Mouse (Mus musculus) midbrain, embryonic 16.5 days (tissue): ENCODE data around the gene Aamdc. TPM values are rescaled to one million over a fixed set of nuclear protein-coding genes. Genes with fewer than 3 reads are reported as not detected.
A peak's percentile ranks its signal among the peaks of the same experiment; 100 is the strongest.

Experiments used
- ATAC-seq: fragments of 200-750 bp; cut with Nextera tagmentation; 2 replicates; pipeline ENCODE4 v1.8.0; 2017; ENCODE audit warnings: moderate TSS enrichment
- H3K27ac ChIP-seq: fragments of 300-500 bp; sonication (generic); 2 replicates; pipeline ENCODE4 v1.5.1; 2014; ENCODE audit warnings: mild to moderate bottlenecking, low read length, mixed read lengths
- H3K27me3 ChIP-seq: fragments of 300-500 bp; sonication (generic); 2 replicates; pipeline ENCODE4 v1.6.1; 2014; ENCODE audit warnings: low read depth, low read length, mixed read lengths; ENCODE audit not compliant: control insufficient read depth, insufficient read depth
- H3K36me3 ChIP-seq: fragments of 300-500 bp; sonication (generic); 2 replicates; pipeline ENCODE4 v1.6.1; 2014; ENCODE audit warnings: mild to moderate bottlenecking, low read length, moderate library complexity, mixed read lengths; ENCODE audit not compliant: control insufficient read depth, insufficient read depth
- H3K4me1 ChIP-seq: fragments of 300-500 bp; sonication (generic); 2 replicates; pipeline ENCODE4 v1.6.1; 2014; ENCODE audit warnings: mild to moderate bottlenecking, low read length, mixed read lengths; ENCODE audit not compliant: control insufficient read depth, insufficient read depth
- H3K4me2 ChIP-seq: fragments of 300-500 bp; sonication (generic); 2 replicates; pipeline ENCODE4 v1.6.1; 2014; ENCODE audit warnings: mild to moderate bottlenecking, low read length, mixed read lengths
- H3K4me3 ChIP-seq: fragments of 300-500 bp; sonication (generic); 2 replicates; pipeline ENCODE4 v1.5.1; 2014; ENCODE audit warnings: low read depth, mild to moderate bottlenecking, low read length, moderate library complexity, mixed read lengths
- H3K9ac ChIP-seq: fragments of 300-500 bp; sonication (generic); 2 replicates; pipeline ENCODE4 v1.6.1; 2014; ENCODE audit warnings: low read depth, low read length, mixed read lengths
- H3K9me3 ChIP-seq: fragments of 300-500 bp; sonication (generic); replicated peaks from 2 replicates; pipeline ENCODE4 v1.6.1; 2014; ENCODE audit warnings: mild to moderate bottlenecking, low read length, mixed read lengths; ENCODE audit not compliant: control insufficient read depth, poor library complexity, severe bottlenecking
- WGBS: fragments of 180-500 bp; shearing (Covaris S2); extraction: QIAGEN DNeasy Blood & Tissue Kit; methylation state at CpG from one replicate; pipeline ENCODE4 v1.1.7; 2014; 5-methylcytosine and 5-hydroxymethylcytosine counted together
- polyA plus RNA-seq: library from polyadenylated mRNA; unstranded; fragments of >200 nt; fragmentation: Nextera tagmentation; extraction: Ambion mirVana; gene quantifications from 2 replicates; pipeline ENCODE4 v1.2.1, GENCODE M21; 2015

Aamdc gene
- polyA plus RNA-seq, 1 experiment from 2014 or later = 53.8 TPM

GRCm38 (mm10) chr7:97588506-97588905 is 9.2 kb upstream of the Aamdc start:
- H3K27me3 ChIP-seq = no peaks in the 10 kb centered on the region
- 69% methylated on average over 5 of the region's 5 CpGs for WGBS
- H3K4me3 ChIP-seq = no peak overlapping the region
- H3K36me3 ChIP-seq = no peaks in the 10 kb centered on the region
- no peak for ATAC-seq
- no peak overlapping the region for H3K9ac ChIP-seq
- H3K4me1 ChIP-seq = peaks cover 20% of the 10 kb centered on the region
- no peak overlapping the region for H3K4me2 ChIP-seq
- H3K27ac ChIP-seq = no peak overlapping the region
- no peaks in the 10 kb centered on the region for H3K9me3 ChIP-seq

DNA sequence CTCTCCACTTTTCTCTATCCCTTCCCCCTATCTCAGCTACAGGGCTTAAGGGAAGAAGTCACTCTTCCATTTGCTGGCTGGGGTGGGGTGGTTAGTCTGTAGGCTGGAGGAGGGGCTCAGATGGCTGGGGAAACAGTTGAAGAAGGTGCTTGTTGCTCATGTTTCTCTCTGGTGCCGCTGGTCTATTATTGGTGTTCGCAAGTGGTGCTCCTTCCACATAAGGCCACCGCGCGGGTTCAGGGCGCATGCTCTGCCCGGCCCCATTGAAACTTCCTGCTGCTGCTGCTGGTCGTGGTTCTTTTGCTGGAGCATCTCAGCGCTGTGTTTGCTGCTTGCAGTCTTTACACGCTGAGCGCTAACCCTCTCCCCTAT is 1.5 kb upstream of the Aamdc start:
- peak; percentile 62 for ATAC-seq
- under 1% methylated on average over 11 of the region's 11 CpGs for WGBS
- H3K4me1 ChIP-seq = peaks cover 14% of the 10 kb centered on the region
- no peaks in the 10 kb centered on the region for H3K27me3 ChIP-seq
- H3K4me3 ChIP-seq = peak overlapping the region; percentile 100
- H3K4me2 ChIP-seq = peak overlapping the region; percentile 84
- no peaks in the 10 kb centered on the region for H3K36me3 ChIP-seq
- peak overlapping the region; percentile 100 for H3K9ac ChIP-seq
- H3K27ac ChIP-seq = peak overlapping the region; percentile 99
- no peaks in the 10 kb centered on the region for H3K9me3 ChIP-seq

- ATAC-seq = peak; percentile 47
- peak overlapping the region; percentile 100 for H3K4me3 ChIP-seq
Measured at GRCm38 (mm10) chr7:97579976-97580842, 912 bp upstream of the Aamdc start.

GRCm38 (mm10) chr7:97578361-97579066 is 783 bp downstream of the Aamdc start:
- Histone ChIP-seq H3K9ac (peak overlapping the region; percentile 76), H3K4me3 (peak overlapping the region; percentile 100), H3K9me3 (no peaks in the 10 kb centered on the region), H3K27me3 (no peaks in the 10 kb centered on the region), H3K4me2 (peak overlapping the region; percentile 82), H3K27ac (peak overlapping the region; percentile 99; the same call in 1 of the 2 replicates), H3K4me1 (peaks cover 14% of the 10 kb centered on the region), H3K36me3 (no peaks in the 10 kb centered on the region; the same call in 1 of the 2 replicates)
- 28% methylated on average over 8 of the region's 8 CpGs for WGBS
- peak; percentile 6; the same call in 1 of the 2 replicates for ATAC-seq

More at GRCm38 (mm10) chr7:97579976-97580842, 912 bp upstream of the Aamdc start:
- Histone ChIP-seq H3K4me2 (peak overlapping the region; percentile 84), H3K36me3 (no peaks in the 10 kb centered on the region), H3K27ac (peak overlapping the region; percentile 99), H3K4me1 (peaks cover 14% of the 10 kb centered on the region), H3K9me3 (no peaks in the 10 kb centered on the region), H3K9ac (peak overlapping the region; percentile 100), H3K27me3 (no peaks in the 10 kb centered on the region)
- WGBS = 1% methylated on average over 49 of the region's 65 CpGs

GRCm38 (mm10) chr7:97570389-97570788 is 8.9 kb downstream of the Aamdc start:
- no peak for ATAC-seq
- 97% methylated on average over 1 of the region's 1 CpGs for WGBS
- H3K36me3 ChIP-seq = no peaks in the 10 kb centered on the region; the same call in 1 of the 2 replicates

GRCm38 (mm10) chr7:97569372-97569771 is 9.9 kb downstream of the Aamdc start:
- no peaks in the 10 kb centered on the region for H3K9me3 ChIP-seq
- H3K4me1 ChIP-seq = no peaks in the 10 kb centered on the region
- H3K27me3 ChIP-seq = no peaks in the 10 kb centered on the region
- no peak for ATAC-seq
- 85% methylated on average over 4 of the region's 4 CpGs for WGBS
- no peak overlapping the region for H3K4me3 ChIP-seq
- H3K9ac ChIP-seq = no peak overlapping the region
- H3K36me3 ChIP-seq = no peaks in the 10 kb centered on the region; the same call in 1 of the 2 replicates
- no peak overlapping the region for H3K27ac ChIP-seq
- H3K4me2 ChIP-seq = no peak overlapping the region

More at GRCm38 (mm10) chr7:97570389-97570788, 8.9 kb downstream of the Aamdc start:
- Histone ChIP-seq H3K4me2 (no peak overlapping the region), H3K9me3 (no peaks in the 10 kb centered on the region), H3K9ac (no peak overlapping the region), H3K4me1 (no peaks in the 10 kb centered on the region), H3K4me3 (no peak overlapping the region), H3K27me3 (no peaks in the 10 kb centered on the region), H3K27ac (no peak overlapping the region)

DNA sequence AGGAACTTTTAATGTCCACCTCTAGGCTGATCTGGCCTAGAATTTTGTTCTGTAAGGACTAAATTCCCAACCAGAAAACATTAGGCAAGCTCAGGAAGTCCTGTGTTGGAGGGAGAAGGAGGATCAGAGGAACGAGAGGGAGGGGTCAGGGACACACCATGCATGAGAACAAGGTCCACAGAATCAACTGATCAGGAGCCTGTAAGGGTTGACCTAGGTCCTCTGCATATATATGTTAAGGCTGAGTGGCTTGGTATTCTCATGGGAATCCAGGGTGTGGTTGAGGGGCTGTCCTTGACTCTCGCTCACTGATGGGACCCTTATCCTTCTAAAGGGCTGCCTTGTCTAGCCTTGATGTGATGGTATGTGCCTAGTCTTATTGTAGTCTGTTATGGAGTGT is 15.7 kb downstream of the Aamdc start:
- WGBS = 85% methylated on average over 2 of the region's 2 CpGs

DNA sequence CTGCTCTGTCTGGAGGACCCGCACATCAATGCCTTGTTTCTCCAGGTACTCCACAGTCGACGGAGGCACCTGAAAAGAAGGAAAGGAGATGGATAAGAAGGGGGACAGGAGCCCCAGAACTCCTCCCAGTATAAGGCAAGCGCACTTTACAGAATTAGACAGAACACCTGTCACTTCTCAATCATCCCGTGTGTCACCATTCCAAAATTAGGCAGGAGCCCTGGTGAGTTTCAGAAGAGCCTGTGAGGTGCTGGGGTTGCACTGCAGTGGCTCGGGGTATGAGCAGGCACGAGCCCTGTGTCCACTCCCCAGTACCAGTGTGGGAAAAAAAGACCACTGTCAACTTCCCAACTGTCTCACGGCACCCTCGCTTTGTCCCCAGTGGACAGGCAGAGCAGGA is 28.6 kb downstream of the Aamdc start:
- WGBS = 84% methylated on average over 9 of the region's 9 CpGs
- Histone ChIP-seq H3K9me3 (no peaks in the 10 kb centered on the region), H3K4me1 (no peaks in the 10 kb centered on the region), H3K27ac (no peak overlapping the region), H3K36me3 (no peaks in the 10 kb centered on the region), H3K4me2 (no peak overlapping the region), H3K4me3 (no peak overlapping the region), H3K27me3 (no peaks in the 10 kb centered on the region), H3K9ac (no peak overlapping the region)
- ATAC-seq = no peak

More for the DNA sequence above, 15.7 kb downstream of the Aamdc start:
- Histone ChIP-seq H3K4me2 (no peak overlapping the region), H3K27ac (no peak overlapping the region), H3K9me3 (no peaks in the 10 kb centered on the region), H3K4me3 (no peak overlapping the region), H3K27me3 (no peaks in the 10 kb centered on the region), H3K9ac (no peak overlapping the region), H3K36me3 (no peaks in the 10 kb centered on the region), H3K4me1 (no peaks in the 10 kb centered on the region)
- ATAC-seq = no peak

GRCm38 (mm10) chr7:97549301-97549700 is 30.0 kb downstream of the Aamdc start:
- Histone ChIP-seq H3K9me3 (no peaks in the 10 kb centered on the region), H3K4me3 (no peak overlapping the region), H3K9ac (no peak overlapping the region), H3K4me2 (no peak overlapping the region), H3K36me3 (no peaks in the 10 kb centered on the region), H3K27ac (no peak overlapping the region), H3K27me3 (no peaks in the 10 kb centered on the region), H3K4me1 (no peaks in the 10 kb centered on the region)
- no peak for ATAC-seq
- WGBS = 96% methylated on average over 10 of the region's 10 CpGs
